Mouse (Mus musculus) heart, embryonic 11.5 days (tissue): ENCODE results near the gene Retreg3. TPM values are rescaled to one million over a fixed set of nuclear protein-coding genes. Genes with fewer than 3 reads are reported as not detected.

Source experiments
- ATAC-seq: fragments of 200-750 bp; cut with Nextera tagmentation; replicated peaks from 2 replicates; pipeline ENCODE4 v1.8.0; 2017; ENCODE audit warnings: moderate library complexity; ENCODE audit not compliant: insufficient number of reproducible peaks, low FRiP score, low TSS enrichment
- H3K27ac ChIP-seq: fragments of 300-500 bp; sonication (generic); 2 replicates; pipeline ENCODE4 v1.5.1; 2014; ENCODE audit warnings: mild to moderate bottlenecking, low read depth, low read length
- H3K27me3 ChIP-seq: fragments of 300-500 bp; sonication (generic); 2 replicates; pipeline ENCODE4 v1.6.1; 2014; ENCODE audit warnings: mild to moderate bottlenecking, low read length, mixed read lengths; ENCODE audit not compliant: control insufficient read depth, insufficient read depth
- H3K36me3 ChIP-seq: fragments of 300-500 bp; sonication (generic); 2 replicates; pipeline ENCODE4 v1.6.1; 2014; ENCODE audit warnings: mild to moderate bottlenecking, low read length, moderate library complexity, mixed read lengths; ENCODE audit not compliant: control insufficient read depth, insufficient read depth
- H3K4me1 ChIP-seq: fragments of 300-500 bp; sonication (generic); 2 replicates; pipeline ENCODE4 v1.6.1; 2014; ENCODE audit warnings: low read length; ENCODE audit not compliant: control insufficient read depth, insufficient read depth
- H3K4me2 ChIP-seq: fragments of 300-500 bp; sonication (generic); 2 replicates; pipeline ENCODE4 v1.6.1; 2014; ENCODE audit warnings: mild to moderate bottlenecking, moderate library complexity
- H3K4me3 ChIP-seq: fragments of 300-500 bp; sonication (generic); 2 replicates; pipeline ENCODE4 v1.5.1; 2014; ENCODE audit warnings: low read depth, low read length
- H3K9ac ChIP-seq: fragments of 300-500 bp; sonication (generic); 2 replicates; pipeline ENCODE4 v1.6.1; 2014; ENCODE audit warnings: mild to moderate bottlenecking, low read depth, low read length, moderate library complexity
- H3K9me3 ChIP-seq: fragments of 300-500 bp; sonication (generic); replicated peaks from 2 replicates; pipeline ENCODE4 v1.6.1; 2016; ENCODE audit warnings: low read length; ENCODE audit not compliant: control insufficient read depth
- WGBS: fragments of 180-500 bp; shearing (Covaris S2); extraction: QIAGEN DNeasy Blood & Tissue Kit; methylation state at CpG from one replicate; pipeline ENCODE4 v1.1.7; 2014; ENCODE audit not compliant: insufficient replicate concordance; 5-methylcytosine and 5-hydroxymethylcytosine counted together
- polyA plus RNA-seq: library from polyadenylated mRNA; unstranded; fragments of >200 nt; fragmentation: Nextera tagmentation; extraction: Ambion mirVana; gene quantifications from 2 replicates; pipeline ENCODE4 v1.2.1, GENCODE M21; 2014

Gene Retreg3
- polyA plus RNA-seq, 1 experiment from 2014 or later, result 5.5 TPM

DNA sequence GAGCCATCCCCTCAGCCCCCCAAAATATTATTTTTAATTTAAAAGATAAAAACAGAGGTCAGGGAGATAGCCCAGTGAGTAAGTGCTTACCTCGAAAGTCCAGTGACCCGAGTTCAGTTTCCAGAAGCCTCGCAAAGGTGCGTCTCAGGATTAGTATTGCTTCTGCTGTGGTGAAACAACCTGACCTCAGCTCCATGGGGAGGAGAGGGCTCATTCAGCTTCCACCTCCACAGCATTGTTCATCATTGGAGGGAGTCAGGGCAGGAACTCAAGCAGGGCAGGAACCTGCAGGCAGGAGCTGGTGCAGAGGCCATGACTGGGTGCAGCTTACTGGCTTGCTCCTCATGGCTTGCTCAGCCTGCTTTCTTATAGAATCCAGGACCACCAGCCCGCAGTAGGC, 58.6 kb downstream of the Retreg3 start:
- Histone ChIP-seq H3K4me3 (no peak overlapping the region), H3K4me1 (peaks cover 88% of the 10 kb centered on the region), H3K27ac (peak overlapping the region; percentile 99), H3K9me3 (no peaks in the 10 kb centered on the region), H3K9ac (no peak overlapping the region), H3K36me3 (0 out of 2 replicates have a peak, but pooled peaks cover 3% of the 10 kb centered on the region), H3K27me3 (no peaks in the 10 kb centered on the region), H3K4me2 (no peak overlapping the region)
- ATAC-seq, result no peak
- 76% methylated on average over 5 of the region's 5 CpGs for WGBS

DNA sequence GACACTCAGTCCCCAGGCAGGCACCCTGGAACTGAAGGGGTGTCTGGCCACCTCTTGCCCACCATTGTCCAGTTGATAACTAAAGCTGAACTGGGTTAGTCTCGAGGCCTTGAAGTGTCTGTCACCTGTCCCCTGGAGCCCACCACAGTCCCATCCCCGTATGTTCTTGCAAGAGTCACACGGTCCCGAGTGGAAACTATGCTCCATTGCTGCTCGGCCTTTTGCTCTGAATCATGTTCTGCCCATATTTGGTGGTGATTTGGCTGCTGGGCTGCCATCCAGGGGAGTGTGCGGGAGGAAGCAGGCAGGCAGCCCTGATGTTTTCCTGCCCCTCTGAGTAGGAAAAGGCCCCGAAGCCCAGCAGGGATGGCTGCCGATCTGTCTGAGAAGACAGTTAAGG, 59.6 kb downstream of the Retreg3 start:
- ATAC-seq, result no peak
- H3K9ac ChIP-seq, result peak overlapping the region; percentile 50
- 27% methylated on average over 8 of the region's 8 CpGs for WGBS
- H3K27me3 ChIP-seq, result no peaks in the 10 kb centered on the region
- no peaks in the 10 kb centered on the region for H3K9me3 ChIP-seq
- 0 out of 2 replicates have a peak overlapping the region, but pooled peaks have one; percentile 2 for H3K4me2 ChIP-seq
- peaks cover 88% of the 10 kb centered on the region for H3K4me1 ChIP-seq
- no peak overlapping the region for H3K4me3 ChIP-seq
- peaks cover 4% of the 10 kb centered on the region; the same call in 1 of the 2 replicates for H3K36me3 ChIP-seq
- H3K27ac ChIP-seq, result peak overlapping the region; percentile 99

DNA sequence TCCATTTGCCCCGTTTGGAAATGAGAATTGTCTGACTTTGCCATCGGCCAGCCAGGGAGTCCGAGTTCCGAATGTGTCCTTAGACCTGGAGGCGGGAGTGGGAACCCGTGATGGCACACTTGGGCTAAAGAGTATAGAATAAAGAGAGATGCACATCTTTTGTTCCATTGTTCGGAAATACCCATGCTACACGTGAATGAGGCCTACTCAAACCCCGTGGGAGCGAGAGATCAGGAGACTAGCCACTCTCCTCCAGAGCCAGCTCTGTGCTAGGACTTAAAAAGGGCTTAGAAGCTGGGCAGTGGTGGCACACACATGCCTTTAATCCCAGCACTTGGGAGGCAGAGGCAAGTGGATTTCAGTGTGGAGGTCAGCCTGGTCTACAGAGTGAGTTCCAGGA, 60.2 kb downstream of the Retreg3 start:
- WGBS, result 86% methylated on average over 10 of the region's 10 CpGs
- Histone ChIP-seq H3K4me1 (peaks cover 86% of the 10 kb centered on the region), H3K27ac (peak overlapping the region; percentile 99), H3K9me3 (no peaks in the 10 kb centered on the region), H3K4me3 (no peak overlapping the region), H3K9ac (no peak overlapping the region; the same call in 1 of the 2 replicates), H3K36me3 (peaks cover 6% of the 10 kb centered on the region; the same call in 1 of the 2 replicates), H3K4me2 (no peak overlapping the region), H3K27me3 (no peaks in the 10 kb centered on the region)
- no peak for ATAC-seq

DNA sequence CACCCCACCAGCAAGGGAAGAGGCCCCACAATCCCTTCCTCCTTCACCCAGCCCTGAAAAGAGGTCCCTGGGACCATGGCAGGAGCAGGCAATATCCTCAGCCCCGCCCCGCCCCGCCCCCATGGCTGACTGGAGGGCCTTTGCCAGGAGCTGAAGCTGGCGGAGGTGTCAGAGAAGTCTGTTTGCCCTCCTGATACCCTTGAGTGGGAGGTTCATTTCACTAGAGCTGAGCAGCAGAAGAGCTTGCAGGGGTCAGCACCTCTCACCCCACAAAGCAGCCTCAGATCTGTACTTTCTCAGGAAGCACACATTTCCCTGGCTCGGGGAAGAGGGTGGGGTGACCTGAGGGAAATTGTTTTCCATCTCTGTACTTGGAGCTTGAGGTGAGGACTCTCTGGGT, 61.0 kb downstream of the Retreg3 start:
- ATAC-seq, result no peak
- no peaks in the 10 kb centered on the region for H3K9me3 ChIP-seq
- H3K4me2 ChIP-seq, result no peak overlapping the region
- peaks cover 78% of the 10 kb centered on the region for H3K4me1 ChIP-seq
- H3K36me3 ChIP-seq, result peaks cover 10% of the 10 kb centered on the region
- H3K27ac ChIP-seq, result peak overlapping the region; percentile 99
- H3K27me3 ChIP-seq, result no peaks in the 10 kb centered on the region
- no peak overlapping the region for H3K4me3 ChIP-seq
- H3K9ac ChIP-seq, result peak overlapping the region; percentile 17; the same call in 1 of the 2 replicates
- 48% methylated on average over 5 of the region's 5 CpGs for WGBS

DNA sequence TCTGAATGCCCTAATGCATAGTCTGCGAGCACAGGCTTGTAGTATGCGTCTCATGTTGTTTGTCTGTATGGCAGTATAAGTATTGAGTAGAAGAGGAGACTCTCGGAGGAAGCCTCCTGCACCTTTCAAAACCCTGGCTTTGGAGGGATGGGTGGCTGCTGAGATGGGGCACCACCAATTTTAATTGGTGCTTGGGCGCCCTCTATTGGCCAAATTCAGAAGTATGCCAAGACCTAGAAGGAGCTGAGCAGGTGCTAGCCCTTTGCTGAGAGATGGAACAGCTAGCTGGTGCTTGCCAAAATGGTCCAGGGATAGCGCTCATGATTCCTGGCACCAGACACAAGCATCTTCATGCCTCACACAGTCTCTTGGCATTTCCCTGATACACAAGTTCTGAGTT, 61.8 kb downstream of the Retreg3 start:
- ATAC-seq, result no peak
- Histone ChIP-seq H3K9me3 (no peaks in the 10 kb centered on the region), H3K4me1 (peaks cover 70% of the 10 kb centered on the region), H3K36me3 (peaks cover 17% of the 10 kb centered on the region), H3K4me2 (no peak overlapping the region), H3K27me3 (no peaks in the 10 kb centered on the region), H3K9ac (no peak overlapping the region), H3K27ac (peak overlapping the region; percentile 84; the same call in 1 of the 2 replicates), H3K4me3 (no peak overlapping the region)
- WGBS, result 31% methylated on average over 5 of the region's 5 CpGs

DNA sequence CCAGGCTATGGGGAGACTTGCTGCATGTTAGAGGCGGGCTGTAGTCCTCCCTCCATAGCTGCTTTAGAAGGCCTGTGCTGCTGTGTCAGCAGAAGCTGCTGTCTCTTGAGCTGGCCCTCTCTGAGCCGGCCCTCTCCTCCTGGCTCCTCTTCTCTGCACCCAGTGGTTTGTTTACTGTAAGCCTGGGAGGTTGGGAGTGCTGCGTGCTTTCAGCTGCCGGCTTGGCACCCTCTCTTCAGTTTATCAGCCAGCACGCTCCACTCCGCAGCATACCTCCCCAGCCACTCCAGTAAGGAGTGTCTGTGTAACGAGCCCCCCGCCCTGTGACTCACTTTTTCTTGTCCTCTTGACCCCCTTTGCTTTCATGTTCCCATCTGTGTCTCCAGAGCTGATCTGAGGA, 62.8 kb downstream of the Retreg3 start:
- 23% methylated on average over 8 of the region's 8 CpGs for WGBS
- H3K36me3 ChIP-seq, result peaks cover 17% of the 10 kb centered on the region
- peaks cover 60% of the 10 kb centered on the region for H3K4me1 ChIP-seq

DNA sequence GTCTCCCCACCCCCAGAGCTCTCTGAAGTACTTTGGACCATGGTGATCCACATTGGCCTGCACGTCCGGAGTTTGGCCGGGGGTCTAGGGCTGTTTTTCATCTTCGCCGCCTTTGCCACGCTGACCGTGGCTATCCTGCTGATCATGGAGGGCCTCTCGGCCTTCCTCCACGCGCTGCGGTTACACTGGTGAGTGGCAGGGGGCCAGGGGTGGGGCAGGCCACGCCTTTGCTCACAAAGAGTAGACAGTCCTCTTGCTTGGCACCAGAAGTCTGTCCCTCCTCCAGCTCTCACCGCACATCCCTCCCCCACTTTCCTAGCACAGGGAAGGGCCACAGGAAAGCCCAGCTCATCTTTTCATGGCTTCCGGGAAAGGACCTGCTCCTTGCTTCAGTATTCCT, 64.3 kb downstream of the Retreg3 start:
- no peak overlapping the region for H3K27ac ChIP-seq
- no peak overlapping the region for H3K4me2 ChIP-seq
- H3K27me3 ChIP-seq, result no peaks in the 10 kb centered on the region
- ATAC-seq, result no peak
- H3K9ac ChIP-seq, result no peak overlapping the region
- no peaks in the 10 kb centered on the region for H3K9me3 ChIP-seq
- peaks cover 21% of the 10 kb centered on the region for H3K36me3 ChIP-seq
- no peak overlapping the region for H3K4me3 ChIP-seq
- WGBS, result 74% methylated on average over 14 of the region's 14 CpGs
- peaks cover 47% of the 10 kb centered on the region for H3K4me1 ChIP-seq

More for the DNA sequence above, 62.8 kb downstream of the Retreg3 start:
- H3K27me3 ChIP-seq, result no peaks in the 10 kb centered on the region
- H3K4me3 ChIP-seq, result no peak overlapping the region
- no peak; the same call in 1 of the 2 replicates for ATAC-seq
- H3K9me3 ChIP-seq, result no peaks in the 10 kb centered on the region
- peak overlapping the region; percentile 84 for H3K27ac ChIP-seq
- peak overlapping the region; percentile 40 for H3K9ac ChIP-seq
- H3K4me2 ChIP-seq, result peak overlapping the region; percentile 31

DNA sequence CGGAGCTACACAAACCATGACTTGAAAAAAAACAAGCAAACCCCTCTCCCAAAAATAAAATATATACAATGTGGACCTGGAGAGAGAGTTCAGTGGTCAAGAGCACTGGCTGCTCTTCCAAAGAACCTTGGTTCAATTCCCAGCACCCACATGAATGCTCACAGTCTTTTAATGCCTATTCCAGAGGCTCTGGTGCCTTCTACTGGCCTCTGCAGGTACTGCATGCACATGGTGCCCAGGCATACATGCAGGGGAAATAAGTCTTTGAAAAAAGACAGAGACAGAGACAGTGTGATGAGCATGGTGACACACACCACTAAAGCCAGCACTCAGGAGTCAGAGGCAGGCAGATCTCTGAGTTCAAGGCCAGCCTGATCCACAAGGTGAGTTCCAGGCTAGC, 65.7 kb downstream of the Retreg3 start:
- no peaks in the 10 kb centered on the region for H3K27me3 ChIP-seq
- no peak overlapping the region for H3K9ac ChIP-seq
- H3K27ac ChIP-seq, result no peak overlapping the region
- no peak overlapping the region for H3K4me2 ChIP-seq
- no peaks in the 10 kb centered on the region for H3K9me3 ChIP-seq
- no peak for ATAC-seq
- H3K36me3 ChIP-seq, result peaks cover 21% of the 10 kb centered on the region
- peaks cover 33% of the 10 kb centered on the region for H3K4me1 ChIP-seq
- no peak overlapping the region for H3K4me3 ChIP-seq
- WGBS, result 93% methylated on average over 1 of the region's 1 CpGs

DNA sequence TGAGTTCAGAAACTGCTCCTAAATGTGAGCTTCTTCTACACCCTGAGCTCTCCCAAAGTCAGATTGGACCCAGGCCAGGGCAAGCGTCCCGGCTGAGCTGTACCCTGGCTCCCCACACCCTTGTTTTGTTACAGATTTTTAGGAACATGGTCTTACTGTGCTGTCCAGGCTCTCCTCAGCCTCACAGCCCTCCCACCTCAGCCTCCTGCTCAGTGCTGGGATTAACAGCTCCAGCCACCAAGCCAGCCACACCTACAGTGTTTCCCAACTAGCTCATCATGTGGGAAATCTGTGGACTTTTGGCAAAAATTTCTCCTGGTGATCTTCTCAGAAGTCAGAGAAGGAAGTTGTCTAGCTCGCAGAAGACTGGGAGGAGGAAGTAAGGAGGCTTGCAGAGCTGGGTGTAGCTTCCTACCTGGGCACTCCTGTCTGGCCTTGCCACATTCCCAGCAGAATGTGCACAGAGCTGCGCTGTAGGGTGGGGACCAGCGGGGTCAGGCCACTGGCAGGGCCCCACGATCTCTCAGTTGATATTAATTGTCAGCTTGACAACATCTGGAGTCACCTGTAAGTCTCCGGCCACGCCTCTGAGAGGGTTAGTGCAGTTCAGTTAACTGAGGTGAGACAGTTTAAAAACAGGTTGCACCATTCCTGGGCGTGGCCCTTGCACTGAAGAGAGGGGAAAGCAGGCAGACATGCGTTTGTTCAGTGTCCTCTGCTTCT, 66.8 kb downstream of the Retreg3 start:
- ATAC-seq, result no peak
- H3K4me2 ChIP-seq, result no peak overlapping the region
- H3K4me3 ChIP-seq, result no peak overlapping the region
- peaks cover 22% of the 10 kb centered on the region for H3K4me1 ChIP-seq
- no peak overlapping the region for H3K27ac ChIP-seq
- peaks cover 30% of the 10 kb centered on the region for H3K36me3 ChIP-seq
- H3K9me3 ChIP-seq, result no peaks in the 10 kb centered on the region
- WGBS, result 91% methylated on average over 10 of the region's 10 CpGs
- H3K27me3 ChIP-seq, result no peaks in the 10 kb centered on the region
- H3K9ac ChIP-seq, result no peak overlapping the region
